Mouse (Mus musculus) forebrain, embryonic 16.5 days (tissue): ENCODE results near the gene Rnf11. TPM values are rescaled to one million over a fixed set of nuclear protein-coding genes. Genes with fewer than 3 reads are reported as not detected.
"Not testable (repeated sequence)": the region's sequence is repeated elsewhere in the genome, so short reads cannot be mapped to it uniquely, and the experiment has no call there.

Experiments
- ATAC-seq: fragments of 200-750 bp; cut with Nextera tagmentation; 2 replicates; pipeline ENCODE4 v1.8.0; 2017; ENCODE audit warnings: mild to moderate bottlenecking, moderate library complexity
- H3K27ac ChIP-seq: fragments of 300-500 bp; sonication (generic); 2 replicates; pipeline ENCODE4 v1.5.1; 2014; ENCODE audit warnings: low read length, control low read depth
- H3K27me3 ChIP-seq: fragments of 300-500 bp; sonication (generic); replicated peaks from 2 replicates; pipeline ENCODE4 v1.6.1; 2014; ENCODE audit warnings: low read length; ENCODE audit not compliant: control insufficient read depth, insufficient read depth
- H3K36me3 ChIP-seq: fragments of 300-500 bp; sonication (generic); 2 replicates; pipeline ENCODE4 v1.6.1; 2014; ENCODE audit not compliant: control insufficient read depth, insufficient read depth
- H3K4me1 ChIP-seq: fragments of 300-500 bp; sonication (generic); replicated peaks from 2 replicates; pipeline ENCODE4 v1.6.1; 2014; ENCODE audit warnings: low read length; ENCODE audit not compliant: control insufficient read depth, insufficient read depth
- H3K4me2 ChIP-seq: fragments of 300-500 bp; sonication (generic); 2 replicates; pipeline ENCODE4 v1.6.1; 2014; ENCODE audit warnings: mild to moderate bottlenecking, low read length, control low read depth
- H3K4me3 ChIP-seq: fragments of 300-500 bp; sonication (generic); replicated peaks from 2 replicates; pipeline ENCODE4 v1.5.1; 2014; ENCODE audit warnings: mild to moderate bottlenecking, low read length, control low read depth
- H3K9ac ChIP-seq: fragments of 300-500 bp; sonication (generic); replicated peaks from 2 replicates; pipeline ENCODE4 v1.6.1; 2014; ENCODE audit warnings: low read depth, low read length, control low read depth
- H3K9me3 ChIP-seq: fragments of 300-500 bp; sonication (generic); 2 replicates; pipeline ENCODE4 v1.6.1; 2016; ENCODE audit warnings: low read length; ENCODE audit not compliant: control insufficient read depth
- WGBS: fragments of 180-500 bp; shearing (Covaris S2); extraction: QIAGEN DNeasy Blood & Tissue Kit; methylation state at CpG from one replicate; pipeline ENCODE4 v1.1.7; 2014; 5-methylcytosine and 5-hydroxymethylcytosine counted together
- polyA plus RNA-seq: library from polyadenylated mRNA; unstranded; fragments of >200 nt; fragmentation: Nextera tagmentation; extraction: Ambion mirVana; gene quantifications from 2 replicates; pipeline ENCODE4 v1.2.1, GENCODE M21; 2015

The Rnf11 gene
- polyA plus RNA-seq, 1 experiment from 2014 or later, result 53.2 TPM

- 71% methylated on average over 9 of the region's 9 CpGs for WGBS
- no peaks in the 10 kb centered on the region for H3K36me3 ChIP-seq
- ATAC-seq, result no peak
- no peaks in the 10 kb centered on the region; the same call in 1 of the 2 replicates for H3K27me3 ChIP-seq
- H3K27ac ChIP-seq, result no peak overlapping the region
- no peaks in the 10 kb centered on the region for H3K9me3 ChIP-seq
- H3K4me2 ChIP-seq, result no peak overlapping the region
- H3K4me1 ChIP-seq, result peaks cover 8% of the 10 kb centered on the region
- no peak overlapping the region for H3K9ac ChIP-seq
- H3K4me3 ChIP-seq, result no peak overlapping the region
Observed at GRCm38 (mm10) chr4:109410681-109411376, 73.7 kb downstream of the Rnf11 start.

- Histone ChIP-seq H3K4me3 (no peak overlapping the region), H3K27ac (no peak overlapping the region), H3K4me2 (no peak overlapping the region), H3K9me3 (no peaks in the 10 kb centered on the region), H3K36me3 (no peaks in the 10 kb centered on the region), H3K4me1 (peaks cover 9% of the 10 kb centered on the region), H3K27me3 (no peaks in the 10 kb centered on the region; the same call in 1 of the 2 replicates), H3K9ac (no peak overlapping the region)
- no peak for ATAC-seq
- WGBS, result 81% methylated on average over 9 of the region's 9 CpGs
Observed at GRCm38 (mm10) chr4:109407701-109408485, 76.6 kb downstream of the Rnf11 start.

GRCm38 (mm10) chr4:109407176-109407520, 77.4 kb downstream of the Rnf11 start:
- no peaks in the 10 kb centered on the region for H3K9me3 ChIP-seq
- H3K4me2 ChIP-seq, result peak overlapping the region; percentile 93
- no peaks in the 10 kb centered on the region for H3K36me3 ChIP-seq
- H3K27me3 ChIP-seq, result no peaks in the 10 kb centered on the region; the same call in 1 of the 2 replicates
- ATAC-seq, result peak; percentile 51
- H3K4me3 ChIP-seq, result peak overlapping the region; percentile 51
- H3K27ac ChIP-seq, result no peak overlapping the region
- H3K9ac ChIP-seq, result peak overlapping the region; percentile 64
- WGBS, result 2% methylated on average over 24 of the region's 24 CpGs
- peaks cover 9% of the 10 kb centered on the region for H3K4me1 ChIP-seq

GRCm38 (mm10) chr4:109406486-109407175, 77.9 kb downstream of the Rnf11 start, which contains the start of gene Ttc39a:
Ttc39a (plus strand) TSS chr4:109406623.
- Histone ChIP-seq H3K4me1 (peaks cover 9% of the 10 kb centered on the region), H3K27ac (no peak within 1 kb of the TSS), H3K4me2 (peak within 1 kb of the TSS; percentile 93), H3K9ac (peak within 1 kb of the TSS; percentile 64), H3K9me3 (no peaks in the 10 kb centered on the region), H3K4me3 (peak within 1 kb of the TSS; percentile 51), H3K36me3 (no peaks in the 10 kb centered on the region), H3K27me3 (no peaks in the 10 kb centered on the region; the same call in 1 of the 2 replicates)
- WGBS, result under 1% methylated on average over 47 of the region's 56 CpGs
- ATAC-seq, result peak; percentile 68

GRCm38 (mm10) chr4:109406054-109406485, 78.5 kb downstream of the Rnf11 start:
- Histone ChIP-seq H3K27ac (no peak overlapping the region), H3K9ac (no peak overlapping the region), H3K4me3 (peak overlapping the region; percentile 51), H3K4me2 (peak overlapping the region; percentile 93), H3K27me3 (no peaks in the 10 kb centered on the region; the same call in 1 of the 2 replicates), H3K4me1 (peaks cover 9% of the 10 kb centered on the region), H3K36me3 (no peaks in the 10 kb centered on the region), H3K9me3 (no peaks in the 10 kb centered on the region)
- peak; percentile 32 for ATAC-seq
- WGBS, result 7% methylated on average over 3 of the region's 3 CpGs

- no peak overlapping the region for H3K9ac ChIP-seq
- no peak overlapping the region for H3K27ac ChIP-seq
- H3K4me3 ChIP-seq, result no peak overlapping the region
- WGBS, result 48% methylated on average over 8 of the region's 8 CpGs
- H3K36me3 ChIP-seq, result no peaks in the 10 kb centered on the region
- no peaks in the 10 kb centered on the region for H3K9me3 ChIP-seq
- 0 out of 2 replicates have a peak, but pooled peaks have one; percentile 19 for ATAC-seq
- H3K27me3 ChIP-seq, result no peaks in the 10 kb centered on the region; the same call in 1 of the 2 replicates
- peaks cover 9% of the 10 kb centered on the region for H3K4me1 ChIP-seq
- no peak overlapping the region for H3K4me2 ChIP-seq
Observed at GRCm38 (mm10) chr4:109405415-109405814, 79.1 kb downstream of the Rnf11 start.

- not testable (repeated sequence) for H3K4me1 ChIP-seq, H3K27ac ChIP-seq, H3K27me3 ChIP-seq, H3K36me3 ChIP-seq, ATAC-seq, H3K9me3 ChIP-seq, H3K9ac ChIP-seq, H3K4me2 ChIP-seq, H3K4me3 ChIP-seq
- WGBS, result 87% methylated on average over 3 of the region's 3 CpGs
Observed at GRCm38 (mm10) chr4:109404908-109405307, 79.6 kb downstream of the Rnf11 start.

- Histone ChIP-seq H3K27me3 (no peaks in the 10 kb centered on the region), H3K4me3 (no peak overlapping the region), H3K9ac (no peak overlapping the region), H3K4me2 (no peak overlapping the region), H3K9me3 (no peaks in the 10 kb centered on the region), H3K4me1 (peaks cover 5% of the 10 kb centered on the region), H3K27ac (no peak overlapping the region), H3K36me3 (no peaks in the 10 kb centered on the region)
- 69% methylated on average over 5 of the region's 5 CpGs for WGBS
- ATAC-seq, result no peak
Observed at GRCm38 (mm10) chr4:109401176-109401689, 83.3 kb downstream of the Rnf11 start.
